Mouse (Mus musculus) MEL (cell line): Measurements from ENCODE around the gene Pim1. TPM values are rescaled to one million over a fixed set of nuclear protein-coding genes. Genes with fewer than 3 reads are reported as not detected.
A peak's percentile ranks its signal among the peaks of the same experiment; 100 is the strongest.

Experiments used
- DNase-seq: peaks from one replicate; pipeline ENCODE4 v3.0.0; 2011; ENCODE audit warnings: low read depth, low spot score
- H3K27ac ChIP-seq: 2 replicates; pipeline ENCODE4 v1.5.1; 2012; ENCODE audit warnings: low read depth, mild to moderate bottlenecking, control low read depth, low read length, moderate library complexity; ENCODE audit not compliant: control insufficient read depth
- H3K27me3 ChIP-seq, 2 experiments: fragments of 150-350 bp in 1 of 2; sonication (generic) in 1 of 2; 2 replicates each; pipeline ENCODE4 v1.6.1; 2012; ENCODE audit warnings: low read length in 2 of 2, mild to moderate bottlenecking in 2 of 2, improper control_type of control experiment in 1 of 2, moderate library complexity in 1 of 2; ENCODE audit not compliant: insufficient read depth in 2 of 2, control insufficient read depth in 1 of 2
- H3K36me3 ChIP-seq, 2 experiments: 2 replicates each; pipeline ENCODE4 v1.6.1; 2012 to 2014; ENCODE audit warnings: low read length in 2 of 2, improper control_type of control experiment in 1 of 2, inconsistent platforms in 1 of 2, mild to moderate bottlenecking in 1 of 2; ENCODE audit not compliant: insufficient read depth in 2 of 2, control insufficient read depth in 1 of 2
- H3K4me1 ChIP-seq, 2 experiments: fragments of 150-350 bp in 1 of 2; sonication (generic) in 1 of 2; 2 replicates each; pipeline ENCODE4 v1.6.1; 2012; ENCODE audit warnings: low read length in 2 of 2, improper control_type of control experiment in 1 of 2, mild to moderate bottlenecking in 1 of 2; ENCODE audit not compliant: insufficient read depth in 2 of 2, control insufficient read depth in 1 of 2
- H3K4me3 ChIP-seq, 2 experiments: fragments of 150-350 bp in 1 of 2; sonication (generic) in 1 of 2; 2 replicates each; pipeline ENCODE4 v1.5.1; 2012; ENCODE audit warnings: low read depth in 2 of 2, low read length in 2 of 2, mild to moderate bottlenecking in 2 of 2, moderate library complexity in 2 of 2, control low read depth in 1 of 2, improper control_type of control experiment in 1 of 2; ENCODE audit not compliant: control insufficient read depth in 1 of 2, insufficient read depth in 1 of 2
- H3K79me2 ChIP-seq: 2 replicates; pipeline ENCODE4 v1.6.1; 2012; ENCODE audit warnings: mild to moderate bottlenecking, low read length, moderate library complexity; ENCODE audit not compliant: control insufficient read depth, poor library complexity, insufficient read depth
- H3K9ac ChIP-seq: 2 replicates; pipeline ENCODE4 v1.6.1; 2012; ENCODE audit warnings: low read depth, mild to moderate bottlenecking, control low read depth, low read length, moderate library complexity; ENCODE audit not compliant: control insufficient read depth, poor library complexity, severe bottlenecking
- H3K9me3 ChIP-seq: fragments of 150-350 bp; sonication (generic); replicated peaks from 2 replicates; pipeline ENCODE4 v1.6.1; 2012; ENCODE audit warnings: mild to moderate bottlenecking, low read length, improper control_type of control experiment, moderate library complexity; ENCODE audit not compliant: insufficient read depth
- CTCF ChIP-seq, 3 experiments: IDR thresholded peaks in 2 of 3; conservative IDR thresholded peaks in 1 of 3; 2 replicates each; pipeline ENCODE4 v1.5.1; 2011 to 2012; ENCODE audit warnings: low read length in 3 of 3, low read depth in 2 of 3, mild to moderate bottlenecking in 2 of 3, improper control_type of control experiment in 1 of 3, inconsistent platforms in 1 of 3, mixed read lengths in 1 of 3, moderate library complexity in 1 of 3; ENCODE audit not compliant: control insufficient read depth in 1 of 3, insufficient read depth in 1 of 3, poor library complexity in 1 of 3, severe bottlenecking in 1 of 3
- MAX ChIP-seq: IDR thresholded peaks from 2 replicates; pipeline ENCODE4 v1.6.1; 2011; ENCODE audit warnings: low read length, improper control_type of control experiment
- RAD21 ChIP-seq: IDR thresholded peaks from 2 replicates; pipeline ENCODE4 v1.6.1; 2011; ENCODE audit warnings: mild to moderate bottlenecking, low read depth, low read length, improper control_type of control experiment
- RCOR1 ChIP-seq: IDR thresholded peaks from 2 replicates; pipeline ENCODE4 v1.6.1; 2012; ENCODE audit warnings: low read depth, mild to moderate bottlenecking, inconsistent platforms, low read length, improper control_type of control experiment
- USF1 ChIP-seq: IDR thresholded peaks from 2 replicates; pipeline ENCODE4 v1.6.1; 2014; ENCODE audit warnings: low read depth, mild to moderate bottlenecking, inconsistent platforms, low read length, improper control_type of control experiment, moderate library complexity
- ZNF384 ChIP-seq: IDR thresholded peaks from 2 replicates; pipeline ENCODE4 v1.6.1; 2012; ENCODE audit warnings: low read depth, mild to moderate bottlenecking, inconsistent platforms, low read length, improper control_type of control experiment
- polyA plus RNA-seq, 2 experiments: library from polyadenylated mRNA; stranded (reverse) in 1 of 2; unstranded in 1 of 2; fragments of >175 nt in 1 of 2; fragments of >200 nt in 1 of 2; gene quantifications; 2 replicates each; pipeline versions ENCODE4 v1.2.1 to v1.2.4; 2012; ENCODE audit warnings: low replicate concordance in 2 of 2, low read depth in 1 of 2; ENCODE audit not compliant: insufficient read length in 2 of 2, insufficient read depth in 1 of 2, missing spikeins in 1 of 2
- total RNA-seq: library from RNA; depleted of rRNA; stranded (reverse); fragments of 300-350 nt; gene quantifications from 2 replicates; pipeline ENCODE4 v1.2.3, GENCODE M21; 2012

The Pim1 gene
- total and polyA plus RNA-seq, 3 experiments: 30.6 to 52.1 TPM; not detected in 1

DNA sequence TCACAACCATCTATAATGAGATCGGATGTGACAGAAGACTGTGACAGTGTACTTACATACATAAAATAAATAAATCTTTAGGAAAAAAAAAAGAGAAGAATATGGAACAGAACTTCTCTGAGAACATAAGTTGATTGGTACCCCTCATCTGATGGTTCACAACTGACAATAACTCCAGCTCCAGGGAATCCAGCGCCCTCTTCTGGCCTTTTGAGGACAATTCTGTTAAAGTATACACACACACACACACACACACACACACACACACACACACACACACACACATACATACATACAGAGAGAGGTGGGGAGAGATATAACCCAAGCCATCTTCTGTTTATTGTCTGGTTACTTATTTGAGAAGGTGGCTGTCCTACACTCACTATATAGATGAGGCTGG is 6.1 kb upstream of the Pim1 start:
- peaks cover 0 to 6% of the 10 kb centered on the region in 2 experiments; a peak in 1 of 4 replicates for H3K4me1 ChIP-seq
- no peak overlapping the region for H3K27ac ChIP-seq
- H3K36me3 ChIP-seq: peaks cover 0 to 7% of the 10 kb centered on the region in 2 experiments; a peak in 2 of 4 replicates
- no peak for DNase-seq
- no peak overlapping the region for H3K9ac ChIP-seq
- TF ChIP-seq CTCF (IDR thresholded peaks at IDR 0.05 in 2 of 3, conservative IDR thresholded peaks at IDR 0.05 in 1 of 3; ENCODE audit: control insufficient read depth in 1 of 3, insufficient read depth in 1 of 3, low read depth in 2 of 3, low read length in 3 of 3, poor library complexity in 1 of 3, severe bottlenecking in 1 of 3) (peak in 1 of 3 experiments; percentile 13; a peak in 1 of 6 replicates), RCOR1 (no peak)
- H3K27me3 ChIP-seq: no peaks in the 10 kb centered on the region
- H3K9me3 ChIP-seq: no peaks in the 10 kb centered on the region
- no peaks in the 10 kb centered on the region; the same call in 1 of the 2 replicates for H3K79me2 ChIP-seq
- no peak overlapping the region for H3K4me3 ChIP-seq

- no peaks in the 10 kb centered on the region for H3K9me3 ChIP-seq
- no peak for DNase-seq
- no peak for TF ChIP-seq USF1
- TF ChIP-seq ZNF384: peak; percentile 34; the same call in 1 of the 2 replicates
- H3K79me2 ChIP-seq: peaks cover 2% of the 10 kb centered on the region; the same call in 1 of the 2 replicates
- H3K36me3 ChIP-seq: peaks cover 0 to 7% of the 10 kb centered on the region in 2 experiments; a peak in 2 of 4 replicates
- no peak overlapping the region for H3K27ac ChIP-seq
- H3K4me3 ChIP-seq: no peak overlapping the region
- no peaks in the 10 kb centered on the region for H3K27me3 ChIP-seq
- no peak overlapping the region for H3K9ac ChIP-seq
- peaks cover 0 to 6% of the 10 kb centered on the region in 2 experiments; a peak in 1 of 4 replicates for H3K4me1 ChIP-seq
These were observed 5.0 kb upstream of the Pim1 start for GRCm38 (mm10) chr17:29485336-29486233.

DNA sequence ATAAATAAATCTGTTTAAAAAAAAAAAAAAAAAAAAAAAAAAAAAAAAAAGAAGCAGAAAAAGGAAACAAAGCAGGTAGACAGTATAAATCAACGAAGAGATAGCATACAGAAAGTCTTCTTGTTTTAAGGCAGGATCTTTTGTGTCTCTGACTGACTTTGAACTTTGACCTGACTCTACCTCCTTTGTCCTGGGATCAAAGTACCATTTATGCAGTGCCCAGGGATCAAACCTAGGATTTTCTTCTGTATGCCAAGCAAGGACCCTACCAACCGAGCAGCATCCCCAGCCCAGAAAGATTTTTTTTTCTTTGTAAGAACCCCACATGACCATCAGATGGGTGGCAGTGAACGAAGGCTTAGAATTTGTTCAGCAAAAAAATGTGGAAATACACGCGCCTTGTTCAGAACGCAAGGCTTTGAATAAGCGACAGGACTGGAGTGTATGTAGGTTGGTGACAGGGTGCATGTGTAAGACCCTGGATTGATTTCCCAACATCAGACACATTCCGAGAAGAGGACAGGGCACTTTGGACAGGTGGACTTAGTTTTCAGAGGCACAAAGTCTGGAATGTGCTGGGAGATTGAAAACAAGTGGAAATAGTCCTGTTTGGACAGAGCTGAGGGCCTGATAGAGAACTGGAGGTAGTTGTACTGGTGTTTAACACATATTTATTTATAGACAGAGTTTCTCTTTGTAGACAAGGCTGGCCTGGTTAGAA is 2.1 kb upstream of the Pim1 start:
- TF ChIP-seq RAD21 (no peak), MAX (0 out of 2 replicates have a peak, but pooled peaks have one; percentile 7)
- TF ChIP-seq, all 39 proteins: peak for 1
- no peak for DNase-seq
- peak overlapping the region; percentile 53 for H3K27ac ChIP-seq
- peak overlapping the region; percentile 55 to 64; a peak in 3 of 4 replicates for H3K4me3 ChIP-seq
- H3K4me1 ChIP-seq: peaks cover 0 to 12% of the 10 kb centered on the region in 2 experiments; a peak in 1 of 4 replicates
- H3K36me3 ChIP-seq: peaks cover 0 to 13% of the 10 kb centered on the region in 2 experiments; a peak in 2 of 4 replicates
- peak overlapping the region; percentile 39 for H3K9ac ChIP-seq
- no peaks in the 10 kb centered on the region for H3K9me3 ChIP-seq
- peaks cover 26% of the 10 kb centered on the region for H3K79me2 ChIP-seq
- H3K27me3 ChIP-seq: no peaks in the 10 kb centered on the region
